Mouse (Mus musculus) testis, postnatal 10 days (tissue): Measurements from ENCODE around the gene Skp2.

Experiments used
- DNase-seq: peaks from one replicate; pipeline ENCODE4 v3.0.0; 2021; ENCODE audit warnings: low spot score

Skp2 gene

GRCm38 (mm10) chr15:9113556-9113955, 41.7 kb downstream of the Skp2 start:
- DNase-seq = no peak

GRCm38 (mm10) chr15:9111648-9112047, 43.6 kb downstream of the Skp2 start:
- DNase-seq = no peak

- DNase-seq = no peak
These were observed 44.5 kb downstream of the Skp2 start for GRCm38 (mm10) chr15:9110526-9111347.

GRCm38 (mm10) chr15:9106303-9107074, 48.7 kb downstream of the Skp2 start:
- no peak for DNase-seq

- DNase-seq = no peak
These were observed 54.7 kb downstream of the Skp2 start for GRCm38 (mm10) chr15:9100446-9101077.

- no peak for DNase-seq
These were observed 58.4 kb downstream of the Skp2 start for GRCm38 (mm10) chr15:9096865-9097264.

GRCm38 (mm10) chr15:9094366-9094750, 60.9 kb downstream of the Skp2 start:
- DNase-seq = no peak

- DNase-seq = no peak
These were observed 61.4 kb downstream of the Skp2 start for GRCm38 (mm10) chr15:9093598-9094365.

- no peak for DNase-seq
These were observed 64.6 kb downstream of the Skp2 start for GRCm38 (mm10) chr15:9090662-9091061.

GRCm38 (mm10) chr15:9089136-9089720, 66.0 kb downstream of the Skp2 start:
- no peak for DNase-seq

- DNase-seq = no peak
These were observed 66.5 kb downstream of the Skp2 start for GRCm38 (mm10) chr15:9088683-9089072.

GRCm38 (mm10) chr15:9087895-9088682, 67.1 kb downstream of the Skp2 start:
- no peak for DNase-seq

- no peak for DNase-seq
These were observed 67.8 kb downstream of the Skp2 start for GRCm38 (mm10) chr15:9087421-9087820.

- DNase-seq = no peak
These were observed 68.4 kb downstream of the Skp2 start for GRCm38 (mm10) chr15:9086813-9087212.

- DNase-seq = no peak
These were observed 72.5 kb downstream of the Skp2 start for GRCm38 (mm10) chr15:9082753-9083152.

- DNase-seq = no peak
These were observed 73.9 kb downstream of the Skp2 start for GRCm38 (mm10) chr15:9081294-9081693.

GRCm38 (mm10) chr15:9080206-9080605, 75.0 kb downstream of the Skp2 start:
- no peak for DNase-seq

- DNase-seq = no peak
These were observed 75.6 kb downstream of the Skp2 start for GRCm38 (mm10) chr15:9079626-9080025.

GRCm38 (mm10) chr15:9078481-9079300, 76.5 kb downstream of the Skp2 start:
- DNase-seq = no peak

- no peak for DNase-seq
These were observed 79.5 kb downstream of the Skp2 start for GRCm38 (mm10) chr15:9075608-9076200.
